Mouse (Mus musculus) adrenal gland, adult 8-10 months (tissue): ENCODE data around the gene Tent4a. TPM values are rescaled to one million over a fixed set of nuclear protein-coding genes. Genes with fewer than 3 reads are reported as not detected.
A peak's percentile ranks its signal among the peaks of the same experiment; 100 is the strongest.

Experiments used
- DNase-seq: peaks from one replicate; pipeline ENCODE4 v3.0.0; 2022
- total RNA-seq, 4 experiments: library from RNA; stranded (reverse); gene quantifications; 2 replicates each; pipeline ENCODE4 v1.2.4; 2022

Gene Tent4a
- total RNA-seq, 4 experiments from 2014 or later: 22.6 to 24.5 (median 23.7) TPM

DNA sequence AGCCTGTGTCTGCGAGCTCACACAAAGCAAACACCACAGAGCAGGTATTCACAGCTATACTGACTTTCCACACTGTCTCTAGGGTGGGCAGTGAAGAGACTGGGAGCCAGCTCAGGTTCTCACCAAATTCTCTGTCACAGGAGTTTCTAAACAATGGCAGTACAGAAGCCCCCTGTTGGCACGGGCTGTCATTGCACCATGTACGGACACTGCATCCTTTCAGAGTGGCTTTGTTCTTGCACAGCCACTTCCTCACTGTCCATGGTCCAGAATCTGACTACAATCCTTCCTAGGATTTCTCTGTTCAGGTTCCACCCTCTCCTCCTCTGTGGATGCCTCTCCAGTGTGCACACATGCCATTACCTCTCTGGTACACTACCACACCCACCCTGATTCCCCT is 10.6 kb upstream of the Tent4a start:
- DNase-seq: no peak

DNA sequence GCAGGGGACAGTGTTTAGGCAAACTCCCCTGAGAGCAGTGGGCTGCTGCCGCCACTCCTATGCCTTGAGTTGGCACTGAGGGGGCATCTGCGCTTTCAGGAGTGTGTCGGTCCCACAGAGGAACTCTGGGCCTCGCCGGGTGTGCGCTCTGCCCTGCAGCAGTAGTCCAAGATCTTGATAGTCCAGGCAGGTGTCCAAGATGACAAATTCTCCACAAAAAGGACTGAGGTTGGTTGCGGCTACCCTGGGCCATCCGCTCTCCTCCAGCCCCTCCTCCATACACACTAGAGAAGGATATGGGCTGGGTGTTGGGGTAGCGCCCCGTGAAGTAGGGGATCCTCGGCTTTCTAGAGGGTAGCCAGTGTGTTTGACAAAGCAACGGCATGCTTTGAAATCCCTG is 9.2 kb upstream of the Tent4a start:
- DNase-seq: no peak

DNA sequence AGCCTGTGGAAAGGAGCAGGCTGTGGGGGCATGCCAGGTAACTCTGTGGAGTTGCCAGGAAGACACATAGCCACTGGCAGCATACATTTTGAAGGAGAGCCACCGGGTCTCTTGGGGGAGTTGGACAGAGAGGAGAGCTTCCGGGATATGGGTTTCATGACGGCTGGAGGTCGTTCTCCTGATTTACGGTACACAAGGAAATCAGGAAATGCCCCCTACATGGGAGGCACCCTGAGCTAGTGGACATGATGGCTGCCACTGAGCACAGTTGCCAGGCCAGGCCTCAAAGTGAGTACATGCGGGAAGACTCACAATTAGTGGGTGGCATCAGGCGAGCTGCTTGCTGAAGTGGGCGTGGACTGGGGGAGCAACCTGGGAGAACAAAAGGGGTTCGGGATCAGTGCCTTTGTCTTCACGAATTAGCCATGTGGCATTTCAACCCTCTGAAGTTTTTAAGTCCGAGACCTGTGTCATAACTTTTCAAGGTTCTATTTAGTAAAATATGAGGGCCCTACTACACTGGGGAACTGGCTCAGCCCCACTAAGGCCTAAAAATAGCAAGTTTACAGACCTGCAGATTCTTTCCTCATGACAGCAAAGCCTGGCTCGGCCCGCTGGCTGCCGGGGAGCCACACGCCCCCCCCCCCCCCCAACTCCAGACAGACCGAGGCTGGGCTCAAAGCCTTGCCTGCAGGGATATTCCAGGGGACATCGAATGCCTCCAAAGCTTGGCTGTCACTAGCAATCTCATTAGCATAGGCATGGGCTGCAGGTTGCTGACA is 8.3 kb upstream of the Tent4a start:
- no peak for DNase-seq

DNA sequence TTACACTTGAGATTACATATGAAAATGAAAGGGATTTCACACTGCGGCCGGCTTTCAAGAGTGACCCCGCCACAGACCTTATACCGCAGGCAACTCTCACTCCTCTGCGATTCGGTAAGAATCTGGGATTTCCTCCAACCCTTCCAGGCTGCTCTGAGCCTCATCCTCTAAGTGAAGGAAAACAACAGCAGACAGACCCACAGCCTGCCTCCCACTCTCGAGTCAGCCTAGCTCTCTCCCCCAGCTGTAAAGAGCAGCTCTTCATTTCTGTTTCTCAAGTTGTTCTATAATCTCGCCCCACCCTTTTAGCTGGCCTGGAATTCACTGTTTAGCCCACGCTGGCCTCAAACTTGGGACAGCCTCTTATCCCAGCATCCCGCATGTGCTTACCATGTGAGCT is 7.4 kb upstream of the Tent4a start:
- DNase-seq: no peak

DNA sequence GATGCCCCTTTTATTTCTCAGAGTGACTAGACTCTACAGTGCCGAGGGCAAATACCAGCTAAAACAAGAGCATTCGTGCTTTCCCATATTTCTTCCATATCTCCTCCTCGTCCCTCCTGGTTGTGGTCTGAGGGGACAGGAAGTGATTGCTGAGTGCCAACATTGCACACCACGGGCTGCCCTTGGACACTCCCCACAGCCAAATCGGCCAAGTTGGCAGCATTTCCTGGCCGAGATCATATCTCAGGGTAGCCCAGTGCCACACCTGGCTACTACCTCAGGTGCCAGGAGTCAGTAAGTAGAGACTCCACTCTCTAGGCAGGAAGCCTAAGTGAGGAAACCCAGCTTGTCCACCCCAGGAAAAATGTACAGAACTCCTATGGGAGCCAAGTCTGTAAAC is 6.8 kb upstream of the Tent4a start:
- no peak for DNase-seq

DNA sequence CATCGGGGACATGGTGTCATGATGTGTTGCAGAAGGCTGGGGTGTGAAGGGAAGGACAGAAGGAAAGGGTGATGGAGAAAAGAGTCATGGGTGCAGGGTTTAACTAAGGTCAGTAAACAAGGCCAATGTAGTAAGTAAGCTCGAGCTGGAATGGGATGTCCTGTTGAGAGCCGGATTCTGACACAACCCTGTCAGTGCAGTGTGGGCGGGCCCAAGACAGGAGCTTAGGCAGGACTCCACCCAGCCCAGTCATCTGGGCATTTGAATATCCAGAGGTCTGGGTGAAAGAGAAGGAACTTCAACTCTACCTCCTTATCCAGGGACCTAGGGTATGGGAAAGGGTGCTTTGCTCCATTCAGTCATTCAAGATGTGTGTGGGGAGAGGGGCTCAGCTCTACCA is 3.9 kb upstream of the Tent4a start:
- peak; percentile 76 for DNase-seq

DNA sequence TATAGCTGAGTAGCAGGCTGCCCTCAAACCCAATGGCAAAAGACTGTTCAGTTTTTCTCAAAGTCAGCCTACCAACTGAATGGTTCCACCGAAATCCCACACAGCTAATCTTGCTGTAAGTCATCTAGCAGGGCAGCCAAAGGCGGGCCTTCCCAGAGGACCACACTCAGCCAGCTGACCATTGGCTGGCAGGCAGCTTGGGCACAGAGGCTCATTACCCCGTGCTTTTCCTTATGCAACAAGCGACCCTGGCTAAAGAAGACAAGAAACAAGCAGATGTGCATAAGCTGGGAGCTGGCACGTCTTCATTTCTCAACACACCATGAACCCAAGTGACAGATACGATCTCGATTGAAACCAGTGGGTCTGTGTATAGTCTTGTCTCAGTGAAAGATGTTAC is 2.9 kb upstream of the Tent4a start:
- DNase-seq: no peak

DNA sequence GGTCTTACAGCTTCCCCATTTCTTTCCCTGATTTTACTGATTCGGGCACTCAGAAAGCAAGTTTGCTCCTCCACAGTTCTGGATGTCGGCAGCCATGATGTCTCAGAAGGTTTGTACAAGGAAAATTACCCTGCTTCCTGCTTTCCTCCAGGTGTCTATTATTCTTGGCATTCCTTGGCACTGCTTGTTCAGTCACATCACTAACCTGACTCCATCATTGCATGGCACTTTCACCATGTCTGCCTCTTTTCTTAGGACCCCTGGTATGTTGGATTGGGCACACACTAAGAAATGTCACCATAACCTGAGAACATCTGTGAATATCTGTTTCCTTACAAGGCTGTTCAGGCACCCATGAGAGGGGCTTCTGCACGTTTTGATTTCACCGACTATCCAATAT is 1.6 kb upstream of the Tent4a start:
- no peak for DNase-seq

DNA sequence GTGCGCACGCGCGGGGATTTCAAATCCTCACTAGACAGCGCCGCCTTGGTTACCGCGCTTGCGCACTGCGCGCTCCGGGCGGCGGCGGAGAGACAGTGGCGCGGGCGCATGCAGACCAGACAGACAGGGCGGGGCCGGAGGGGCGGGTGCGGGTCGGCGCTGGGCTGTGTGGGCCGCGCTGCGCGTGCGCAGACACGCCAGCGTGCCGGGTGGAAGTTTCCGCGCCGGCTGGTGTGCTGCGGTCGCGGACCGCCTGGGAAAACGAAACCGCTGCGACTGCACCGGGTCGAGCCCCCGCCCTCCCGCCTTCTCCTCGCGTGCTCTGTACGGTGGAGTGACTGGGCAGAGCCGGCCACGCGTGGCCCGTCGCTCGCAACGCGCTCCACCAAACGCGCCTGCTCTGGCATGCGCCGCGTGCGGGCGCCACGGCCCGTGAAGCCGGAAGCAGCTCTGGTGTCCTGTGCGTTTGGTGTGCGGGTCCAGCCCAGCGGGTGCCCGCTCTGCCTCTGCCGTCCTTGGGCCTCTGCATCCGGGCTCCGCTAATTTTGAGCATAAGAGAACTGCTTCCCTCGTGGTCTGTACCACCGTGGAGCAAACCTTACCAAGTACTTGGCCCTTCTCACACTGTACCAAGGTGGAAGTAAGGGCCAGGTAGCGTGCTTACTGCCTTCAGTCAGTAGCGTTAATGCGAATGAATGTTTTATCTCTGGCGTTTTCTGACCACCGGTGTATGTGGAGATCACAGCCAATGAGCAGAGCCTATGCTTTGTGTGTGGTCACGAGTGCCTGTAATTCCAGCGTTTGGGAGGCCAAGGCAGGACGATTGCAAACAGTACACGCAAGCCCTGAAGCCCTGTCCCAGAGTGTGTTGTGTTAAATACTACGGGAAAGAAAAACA is 486 bp upstream of the Tent4a start:
- peak; percentile 96 for DNase-seq

DNA sequence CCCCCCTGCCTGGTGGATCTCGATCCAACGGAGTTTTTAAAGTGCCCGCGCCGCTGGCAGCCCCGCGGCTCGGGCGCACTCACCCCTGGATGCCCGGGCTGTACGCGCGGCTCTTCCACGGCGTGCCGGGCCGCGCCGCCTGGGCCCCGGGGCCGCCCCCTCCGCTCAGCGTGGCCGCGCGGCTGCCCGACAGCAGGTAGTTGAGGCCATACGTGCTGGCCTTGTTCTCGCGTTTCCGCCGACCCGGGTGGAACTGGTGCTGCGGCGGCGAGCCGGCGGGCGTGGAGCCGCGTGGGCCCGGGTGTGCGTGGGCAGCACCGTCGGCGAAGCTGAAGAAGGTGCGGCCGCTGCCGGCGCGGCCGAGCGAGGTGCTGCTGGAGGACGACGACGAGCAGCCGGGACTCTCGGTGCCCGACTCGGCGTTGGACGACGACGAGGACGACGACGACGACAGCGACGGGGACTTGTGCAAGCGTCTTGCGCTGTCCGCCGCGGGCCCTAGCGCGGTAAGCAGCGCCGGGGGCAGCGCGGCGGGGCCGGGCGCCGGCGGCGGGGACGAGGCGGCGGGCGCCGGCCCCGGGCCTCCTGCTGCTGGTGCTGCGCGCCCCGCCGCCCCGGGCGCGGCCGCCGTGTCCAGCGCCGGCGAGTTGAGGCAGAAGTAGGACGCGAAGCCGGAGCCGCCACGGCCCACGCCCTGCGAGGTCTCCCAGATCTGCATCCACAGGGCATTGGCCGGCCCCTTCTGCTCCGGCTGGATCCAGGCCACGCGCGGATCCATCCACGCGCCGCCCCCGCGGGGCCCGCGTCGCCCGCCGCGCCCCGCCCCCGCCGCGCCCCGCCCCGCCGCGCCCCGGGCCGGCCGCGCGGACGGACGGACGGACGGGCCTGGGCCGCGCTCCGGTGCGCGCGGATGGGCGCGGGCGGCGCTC is 748 bp downstream of the Tent4a start, which contains the start of gene Nsun2:
Nsun2 (plus strand) TSS at position 342 of the 929 bp plus-strand sequence.
- DNase-seq: no peak

DNA sequence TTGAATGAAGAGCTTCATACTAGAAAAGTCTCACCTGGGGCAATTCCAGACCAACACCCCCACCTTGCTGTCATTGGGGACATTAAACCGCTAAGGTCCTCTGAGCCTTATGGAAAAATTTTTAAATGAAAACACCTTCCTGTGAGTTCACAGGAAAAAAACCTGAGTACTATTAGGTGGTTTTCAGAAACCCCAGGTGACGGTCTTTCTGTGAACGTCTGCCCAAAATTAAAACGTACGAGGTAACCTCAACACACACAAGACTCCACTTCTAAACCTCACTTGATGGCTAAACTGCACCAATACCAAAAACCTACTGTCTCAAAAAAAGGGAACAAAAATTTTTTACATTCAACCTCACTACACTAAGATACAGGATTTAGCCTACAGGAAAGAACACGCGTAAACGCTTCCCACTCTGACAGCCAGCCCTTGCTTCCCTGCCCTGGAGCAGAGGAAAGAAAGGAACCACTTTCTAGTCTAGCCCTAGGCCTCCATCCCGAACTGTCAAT is 1.5 kb downstream of the Tent4a start:
- no peak for DNase-seq

DNA sequence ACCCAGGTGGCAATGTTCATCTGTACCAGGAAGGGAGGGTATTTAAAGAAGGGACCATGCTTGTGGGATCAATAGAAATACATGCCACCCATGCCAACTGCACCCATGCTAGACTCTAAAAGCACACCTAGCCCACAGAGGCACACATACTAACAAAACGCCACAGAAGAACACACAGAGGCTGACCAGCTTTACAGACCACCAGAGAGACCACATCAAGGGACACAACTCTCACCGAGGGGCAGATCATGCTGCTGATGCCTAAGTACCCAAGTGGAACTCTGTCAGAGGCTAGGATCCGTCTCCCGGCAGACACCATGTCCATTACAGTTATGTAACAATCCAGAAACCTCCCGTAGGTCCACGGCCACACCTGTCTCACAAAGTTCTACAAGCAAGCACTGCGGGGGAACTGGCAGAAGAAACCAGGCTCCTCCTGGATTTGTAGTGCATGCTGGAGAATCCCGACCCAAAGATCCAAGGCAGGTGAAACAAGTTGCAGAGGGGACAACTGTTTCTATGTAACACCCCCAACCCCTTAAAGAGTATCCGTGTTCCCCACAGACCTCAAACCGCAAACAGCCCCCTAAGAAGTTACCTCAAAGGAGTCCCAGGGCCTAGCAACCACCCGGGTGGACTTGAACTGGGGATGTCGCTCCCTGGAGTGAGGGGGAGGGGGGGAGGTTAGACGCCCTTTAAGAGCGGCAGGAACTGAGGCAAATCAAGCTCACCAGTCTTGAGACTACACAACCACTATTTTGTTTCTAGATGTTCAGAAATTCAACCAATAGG is 2.1 kb downstream of the Tent4a start:
- no peak for DNase-seq

DNA sequence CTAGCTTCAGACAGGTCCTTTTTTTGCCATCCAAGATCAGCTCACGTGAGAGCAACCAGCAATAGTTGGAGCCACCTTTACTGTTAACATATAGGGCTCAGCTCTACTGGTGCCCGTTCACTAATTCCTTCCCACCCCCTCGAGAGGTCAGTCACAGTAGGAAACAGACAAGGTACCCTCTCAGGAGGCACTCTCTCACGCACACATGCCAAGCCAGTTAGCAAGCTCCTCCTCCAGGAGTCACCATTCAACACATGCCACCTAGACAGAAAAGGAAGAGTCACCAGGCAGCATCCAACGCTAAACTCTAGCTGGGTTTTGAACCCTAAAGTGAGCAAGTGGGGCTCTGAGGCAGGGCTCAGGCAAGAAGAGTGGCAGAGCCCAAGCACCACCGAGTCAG is 3.0 kb downstream of the Tent4a start:
- no peak for DNase-seq

DNA sequence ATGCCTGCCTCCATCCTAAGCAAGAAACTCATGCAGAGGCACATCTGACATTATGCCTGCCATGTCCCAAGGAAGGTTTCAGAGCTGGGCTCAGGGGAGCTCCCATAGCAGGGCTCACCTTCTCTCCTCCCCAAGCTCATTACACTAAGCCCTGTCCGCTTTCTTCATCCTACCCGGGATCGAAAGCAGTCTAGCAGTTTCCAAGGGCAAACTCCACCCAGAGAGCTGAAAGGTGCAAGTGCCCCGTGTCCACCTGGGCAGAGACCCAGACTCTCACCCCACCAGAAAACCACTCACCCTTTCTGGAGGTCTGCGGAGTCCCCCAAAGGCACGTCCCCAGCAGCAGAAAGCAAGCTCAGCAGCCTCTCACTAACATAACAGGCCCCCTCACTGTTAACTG is 3.5 kb downstream of the Tent4a start:
- DNase-seq: no peak

DNA sequence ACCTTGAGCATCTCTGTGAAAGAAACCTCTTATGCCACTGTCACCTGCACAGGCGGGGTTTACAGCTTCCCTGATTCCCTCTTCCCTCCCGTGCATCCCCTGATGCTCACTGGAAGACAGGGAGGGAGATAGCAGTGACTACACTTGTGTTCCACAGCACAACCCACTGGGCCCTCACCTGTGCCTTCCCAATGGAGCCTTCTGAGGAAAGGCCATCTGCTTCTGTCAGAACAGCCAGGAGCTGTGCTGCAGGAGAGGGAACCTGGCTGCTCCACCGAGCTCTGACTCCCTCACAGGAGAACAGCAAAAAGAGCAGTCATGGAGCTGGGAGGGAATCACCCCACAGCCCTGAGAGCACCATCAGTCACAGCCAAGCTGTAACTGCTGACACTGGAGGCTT is 4.3 kb downstream of the Tent4a start:
- no peak for DNase-seq

DNA sequence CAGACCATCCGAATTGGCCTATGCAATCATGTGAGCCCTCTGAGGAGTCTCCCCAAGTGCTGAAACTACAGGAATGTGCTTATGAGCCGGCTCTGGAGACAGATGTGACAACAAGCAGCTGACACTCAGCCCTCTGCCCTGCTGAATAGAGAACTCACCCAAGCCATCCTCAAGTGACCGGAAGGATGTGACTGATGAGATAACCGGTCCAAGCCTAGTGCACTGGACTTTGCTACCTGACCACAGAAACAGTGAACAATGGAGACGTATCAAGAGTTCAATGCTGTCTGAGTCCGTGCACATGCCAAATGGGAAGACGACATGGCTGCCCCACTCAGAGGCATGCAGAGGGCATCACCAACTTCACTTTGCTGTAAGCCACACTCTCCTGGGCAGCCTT is 5.9 kb downstream of the Tent4a start:
- DNase-seq: no peak

DNA sequence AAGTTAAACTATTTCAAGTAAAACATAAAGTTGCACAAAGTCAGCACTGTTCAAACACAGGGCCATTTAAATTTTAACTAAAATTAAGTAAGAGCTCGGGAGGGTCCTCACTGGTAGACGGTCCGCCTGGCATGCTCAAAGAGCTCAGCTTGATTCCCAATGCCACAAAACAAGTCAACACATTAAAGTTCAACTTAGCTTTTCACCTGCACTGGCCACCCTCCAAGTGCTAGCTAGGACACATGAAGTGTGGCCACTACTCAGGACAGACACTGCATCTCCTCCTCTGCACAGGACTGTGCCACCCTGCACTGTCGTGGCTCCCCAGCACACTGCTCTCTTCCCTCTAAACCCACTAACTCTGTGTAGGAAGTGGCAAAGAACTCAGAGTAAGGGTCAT is 8.6 kb downstream of the Tent4a start:
- DNase-seq: no peak

DNA sequence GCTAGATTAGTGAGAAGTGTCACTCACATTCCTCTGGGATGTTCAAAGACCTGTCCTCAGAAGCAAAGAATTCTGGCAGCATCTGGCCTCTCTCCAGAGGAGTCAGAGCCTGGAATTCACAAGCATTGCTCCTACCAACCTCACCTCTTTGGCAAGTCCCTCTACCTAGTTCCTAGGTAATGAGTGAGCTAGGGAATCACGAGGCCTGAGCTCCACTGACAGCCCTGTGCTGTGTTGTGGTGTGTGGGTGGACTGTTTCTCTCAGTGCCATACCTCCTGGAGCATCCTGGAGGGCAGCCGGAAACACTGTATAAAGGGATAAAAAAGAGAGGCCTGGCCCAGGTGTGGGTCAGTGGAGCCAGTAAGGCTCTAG is 10.3 kb downstream of the Tent4a start:
- no peak for DNase-seq

DNA sequence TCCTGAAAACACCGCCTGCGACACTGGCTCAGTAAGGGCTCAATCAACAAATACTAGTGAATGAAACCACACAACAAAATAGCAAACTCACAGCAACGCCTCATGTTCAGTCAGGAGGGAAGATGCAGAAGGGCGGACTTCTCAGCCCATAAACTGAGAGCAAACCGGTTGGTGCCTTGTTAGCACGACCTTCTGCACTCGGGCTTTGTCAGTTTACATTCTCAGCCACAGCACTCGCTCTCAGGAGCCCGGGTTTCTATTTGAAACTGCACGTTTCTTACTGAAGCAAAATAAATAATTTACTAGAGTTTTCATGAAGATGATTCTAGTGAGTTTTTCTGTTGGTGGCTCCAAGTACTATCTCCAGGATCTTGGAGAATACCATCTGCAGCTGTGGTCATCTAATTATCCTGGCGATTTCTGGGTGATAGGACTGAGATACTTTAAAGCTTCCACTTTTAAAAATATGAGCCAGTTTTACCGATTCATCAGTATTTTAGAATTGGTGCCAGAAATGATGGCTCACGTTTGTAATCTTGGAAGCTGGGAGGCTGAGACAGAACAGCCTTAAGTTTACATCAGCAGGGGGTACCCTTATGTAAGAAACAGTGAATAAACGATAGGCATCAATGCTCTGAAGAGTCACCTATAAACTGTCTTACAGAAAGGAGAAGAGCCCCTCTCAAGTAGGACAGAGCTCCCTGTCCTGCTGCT is 10.8 kb downstream of the Tent4a start:
- no peak for DNase-seq

DNA sequence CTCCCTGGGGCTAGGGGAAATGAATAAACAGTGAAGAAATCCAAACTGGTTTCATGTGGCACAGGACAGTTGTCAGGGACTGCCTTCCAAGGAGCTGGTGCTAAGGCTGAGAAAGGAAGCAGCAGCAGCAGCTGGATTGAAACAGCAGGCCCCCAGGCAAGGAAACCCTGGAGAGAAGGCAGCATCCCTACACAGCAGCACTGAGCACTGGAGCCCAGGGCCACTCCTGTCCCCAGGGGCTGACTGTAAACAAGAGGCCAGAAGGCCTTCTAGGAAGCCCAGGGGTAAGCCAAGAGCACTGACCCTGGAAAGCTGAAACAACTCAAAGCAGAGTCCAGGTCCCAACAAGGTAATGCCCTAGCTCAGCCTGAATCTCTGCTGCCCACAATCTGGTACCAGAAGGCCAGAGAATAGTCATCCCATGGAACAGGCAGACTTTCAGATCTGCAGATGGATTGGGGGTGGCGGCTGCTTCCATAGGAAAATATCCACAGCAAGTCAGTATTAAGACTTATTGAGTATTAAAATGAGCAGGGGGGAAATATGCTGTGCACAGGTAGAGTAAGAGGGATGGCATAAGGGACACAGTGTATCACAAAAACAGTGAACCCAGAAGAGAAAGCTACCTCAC is 12.1 kb downstream of the Tent4a start:
- DNase-seq: no peak
